28 mouse cellular contexts compared by ENCODE assay signal in genomic region chr17:12834317-12834716, GRCm38 (mm10). TPM values are rescaled to one million over a fixed set of nuclear protein-coding genes. Genes with fewer than 3 reads are reported as not detected.
DNase-seq lines count a peak whose midpoint lies in the region; ATAC-seq lines count a peak whose summit lies in the region.
"Had no signal": no experiment of that assay in that cellular context is flagged by ENCODE, and none has a peak within 500 bp of the region (broad histone marks: within the 10 kb centered on the region; RNA-seq: fewer than 3 reads in every experiment).

No protein-coding gene starts in this region.

- H3K9ac ChIP-seq in kidney, embryonic 15.5 days = no peak overlapping the region
- no peak overlapping the region for H3K9ac ChIP-seq in limb, embryonic 11.5 days (ENCODE audit: low read length)
- H3K9ac ChIP-seq: embryonic facial prominence, embryonic 12.5 days; heart, embryonic 12.5 days; hindbrain, embryonic 12.5 days; liver, embryonic 14.5 days; midbrain, embryonic 15.5 days; neural tube, embryonic 12.5 days had no signal

- ATAC-seq in kidney, embryonic 15.5 days (replicated peaks; ENCODE audit: low FRiP score) = peak; percentile 85
- peak; percentile 72; the same call in 1 of the 2 replicates for ATAC-seq in limb, embryonic 11.5 days (ENCODE audit: insufficient number of reproducible peaks, low FRiP score, low TSS enrichment, low read depth)
- ATAC-seq: forebrain, embryonic 14.5 days; midbrain, embryonic 15.5 days; Patski had no signal

- H3K27ac ChIP-seq in kidney, embryonic 15.5 days = 0 out of 2 replicates have a peak overlapping the region, but pooled peaks have one; percentile 71
- peak overlapping the region; percentile 59; the same call in 1 of the 2 replicates for H3K27ac ChIP-seq in limb, embryonic 11.5 days (replicated peaks; ENCODE audit: low read depth, low read length)
- H3K27ac ChIP-seq: hindbrain, embryonic 12.5 days; liver, embryonic 14.5 days; midbrain, embryonic 15.5 days; neural tube, embryonic 12.5 days had no signal

- no peaks in the 10 kb centered on the region for H3K36me3 ChIP-seq in kidney, embryonic 15.5 days
- H3K36me3 ChIP-seq in limb, embryonic 11.5 days (ENCODE audit: control insufficient read depth, insufficient read depth, low read length) = no peaks in the 10 kb centered on the region
- H3K36me3 ChIP-seq: embryonic facial prominence, embryonic 12.5 days; G1E; heart, embryonic 12.5 days; hindbrain, embryonic 12.5 days; midbrain, embryonic 15.5 days; neural tube, embryonic 12.5 days had no signal

- no peak overlapping the region for H3K4me3 ChIP-seq in kidney, embryonic 15.5 days (replicated peaks)
- H3K4me3 ChIP-seq in limb, embryonic 11.5 days (ENCODE audit: low read depth, low read length) = no peak overlapping the region
- H3K4me3 ChIP-seq: embryonic facial prominence, embryonic 12.5 days; heart, embryonic 12.5 days; hindbrain, embryonic 12.5 days; midbrain, embryonic 15.5 days; neural tube, embryonic 12.5 days had no signal

- 64% methylated on average over 3 of the region's 3 CpGs for WGBS in kidney, embryonic 15.5 days
- WGBS in limb, embryonic 11.5 days = 58% methylated on average over 3 of the region's 3 CpGs

- no peaks in the 10 kb centered on the region; the same call in 1 of the 2 replicates for H3K9me3 ChIP-seq in kidney, embryonic 15.5 days (replicated peaks)
- H3K9me3 ChIP-seq in limb, embryonic 11.5 days (ENCODE audit: control insufficient read depth, low read length) = no peaks in the 10 kb centered on the region
- H3K9me3 ChIP-seq: embryonic facial prominence, embryonic 12.5 days; G1E; hindbrain, embryonic 12.5 days; midbrain, embryonic 15.5 days had no signal

- no peak overlapping the region for H3K4me2 ChIP-seq in kidney, embryonic 15.5 days
- H3K4me2 ChIP-seq in limb, embryonic 11.5 days (ENCODE audit: low read depth, severe bottlenecking) = no peak overlapping the region; the same call in 1 of the 2 replicates
- H3K4me2 ChIP-seq: embryonic facial prominence, embryonic 12.5 days; heart, embryonic 12.5 days; hindbrain, embryonic 12.5 days; midbrain, embryonic 15.5 days; neural tube, embryonic 12.5 days had no signal

- H3K4me1 ChIP-seq in kidney, embryonic 15.5 days = no peaks in the 10 kb centered on the region
- H3K4me1 ChIP-seq in limb, embryonic 11.5 days (ENCODE audit: control insufficient read depth, insufficient read depth, low read length) = no peaks in the 10 kb centered on the region
- H3K4me1 ChIP-seq: heart, embryonic 12.5 days; hindbrain, embryonic 12.5 days; midbrain, embryonic 15.5 days; neural tube, embryonic 12.5 days had no signal

- DNase-seq in kidney, adult 11 months = peak; percentile 66
- no peak for DNase-seq in kidney, postnatal 10 days
- DNase-seq in limb, embryonic 11.5 days (ENCODE audit: low spot score) = peak; percentile 36
- no peak for DNase-seq in T-cell, adult 2 months (ENCODE audit: low spot score)
- no peak for DNase-seq in frontal cortex, postnatal 14 days (ENCODE audit: low spot score in 2 of 2)
- DNase-seq in frontal cortex, postnatal 36 days (ENCODE audit: low spot score in 2 of 2) = no peak
- DNase-seq: adrenal gland, adult 2 months; B cell, adult 2 months; cerebellum, adult 11 months; cerebellum, postnatal 14 days; gastrocnemius, postnatal 14 days; heart, postnatal 10 days; lung, postnatal 4 days; thymus, postnatal 36 days had no signal

- no peaks in the 10 kb centered on the region for H3K27me3 ChIP-seq in kidney, embryonic 15.5 days
- no peaks in the 10 kb centered on the region for H3K27me3 ChIP-seq in limb, embryonic 11.5 days (ENCODE audit: control insufficient read depth, insufficient read depth, low read length)
- H3K27me3 ChIP-seq: CH12.LX; embryonic facial prominence, embryonic 12.5 days; heart, embryonic 12.5 days; hindbrain, embryonic 12.5 days; midbrain, embryonic 15.5 days; neural tube, embryonic 12.5 days had no signal

RNA-seq across cellular contexts. Expression of gene Mas1, which starts 33.6 kb away (rescaled TPM):
- 0.77 and 1.0 TPM in 2 replicates for polyA plus RNA-seq in kidney, embryonic 15.5 days (2015; fragmentation: Nextera tagmentation; extraction: Ambion mirVana)
- polyA plus RNA-seq in limb, embryonic 11.5 days (2014; fragmentation: Nextera tagmentation; extraction: Ambion mirVana) = 0.50 and 0.81 TPM in 2 replicates
- polyA plus RNA-seq: adrenal gland, adult 2 months; forebrain, embryonic 14.5 days; G1E; Patski; spleen, adult 2 months had no signal

RNA-seq across cellular contexts. Expression of gene Mrgprh, which starts 41.5 kb away (rescaled TPM):
- polyA plus RNA-seq in kidney, embryonic 15.5 days (2015; fragmentation: Nextera tagmentation; extraction: Ambion mirVana) = not detected in 2 replicates
- polyA plus RNA-seq in limb, embryonic 11.5 days (2014; fragmentation: Nextera tagmentation; extraction: Ambion mirVana) = not detected in 2 replicates
- polyA plus RNA-seq: adrenal gland, adult 2 months; forebrain, embryonic 14.5 days; G1E; heart, embryonic 12.5 days; hindbrain, embryonic 12.5 days; liver, embryonic 14.5 days; lung, embryonic 16.5 days; midbrain, embryonic 15.5 days; neural tube, embryonic 12.5 days; Patski; spleen, adult 2 months; stomach, embryonic 14.5 days had no signal

Comparison
In these comparisons a context has a peak if more than half of its experiments do, and no peak if none do; other contexts are left out.
1. DNase-seq: peak in kidney, adult 11 months (single experiment) and limb, embryonic 11.5 days (single experiment); none in kidney, postnatal 10 days (single experiment), T-cell, adult 2 months (single experiment), frontal cortex, postnatal 14 days (0 of 2) and frontal cortex, postnatal 36 days (0 of 2).